Mouse (Mus musculus) embryonic facial prominence, embryonic 14.5 days (tissue): Measurements from ENCODE around the gene Zscan2. TPM values are rescaled to one million over a fixed set of nuclear protein-coding genes. Genes with fewer than 3 reads are reported as not detected.

Experiments used
- ATAC-seq: fragments of 200-750 bp; cut with Nextera tagmentation; 2 replicates; pipeline ENCODE4 v1.8.0; 2017; ENCODE audit warnings: low read depth, moderate number of reproducible peaks, moderate TSS enrichment
- DNase-seq: peaks from one replicate; pipeline ENCODE4 v3.0.0-alpha.2; 2015; ENCODE audit warnings: low spot score
- H3K27ac ChIP-seq: fragments of 300-500 bp; sonication (generic); replicated peaks from 2 replicates; pipeline ENCODE4 v1.5.1; 2014; ENCODE audit warnings: low read depth, mild to moderate bottlenecking, low read length, moderate library complexity
- H3K27me3 ChIP-seq: fragments of 300-500 bp; sonication (generic); replicated peaks from 2 replicates; pipeline ENCODE4 v1.6.1; 2014; ENCODE audit warnings: low read length; ENCODE audit not compliant: control insufficient read depth, insufficient read depth
- H3K36me3 ChIP-seq: fragments of 300-500 bp; sonication (generic); 2 replicates; pipeline ENCODE4 v1.6.1; 2014; ENCODE audit warnings: low read length, mixed read lengths; ENCODE audit not compliant: control insufficient read depth, insufficient read depth
- H3K4me1 ChIP-seq: fragments of 300-500 bp; sonication (generic); 2 replicates; pipeline ENCODE4 v1.6.1; 2014; ENCODE audit warnings: antibody characterized with exemption, low read length; ENCODE audit not compliant: control insufficient read depth, insufficient read depth
- H3K4me2 ChIP-seq: fragments of 300-500 bp; sonication (generic); 2 replicates; pipeline ENCODE4 v1.6.1; 2014; ENCODE audit warnings: low read depth, mild to moderate bottlenecking, low read length, moderate library complexity, mixed read lengths
- H3K4me3 ChIP-seq: fragments of 300-500 bp; sonication (generic); 2 replicates; pipeline ENCODE4 v1.5.1; 2014; ENCODE audit warnings: low read depth, mild to moderate bottlenecking, low read length
- H3K9ac ChIP-seq: fragments of 300-500 bp; sonication (generic); 2 replicates; pipeline ENCODE4 v1.6.1; 2014; ENCODE audit warnings: low read depth, mild to moderate bottlenecking, low read length, moderate library complexity, mixed read lengths
- H3K9me3 ChIP-seq: fragments of 300-500 bp; sonication (generic); 2 replicates; pipeline ENCODE4 v1.6.1; 2016; ENCODE audit warnings: low read length; ENCODE audit not compliant: control insufficient read depth
- WGBS: fragments of 180-500 bp; shearing (Covaris S2); extraction: QIAGEN DNeasy Blood & Tissue Kit; methylation state at CpG from one replicate; pipeline ENCODE4 v1.1.7; 2014; 5-methylcytosine and 5-hydroxymethylcytosine counted together
- polyA plus RNA-seq: library from polyadenylated mRNA; unstranded; fragments of >200 nt; fragmentation: Nextera tagmentation; extraction: Ambion mirVana; gene quantifications from 2 replicates; pipeline ENCODE4 v1.2.1, GENCODE M21; 2014

Zscan2 gene
- polyA plus RNA-seq, 1 experiment from 2014 or later = 1.8 TPM

DNA sequence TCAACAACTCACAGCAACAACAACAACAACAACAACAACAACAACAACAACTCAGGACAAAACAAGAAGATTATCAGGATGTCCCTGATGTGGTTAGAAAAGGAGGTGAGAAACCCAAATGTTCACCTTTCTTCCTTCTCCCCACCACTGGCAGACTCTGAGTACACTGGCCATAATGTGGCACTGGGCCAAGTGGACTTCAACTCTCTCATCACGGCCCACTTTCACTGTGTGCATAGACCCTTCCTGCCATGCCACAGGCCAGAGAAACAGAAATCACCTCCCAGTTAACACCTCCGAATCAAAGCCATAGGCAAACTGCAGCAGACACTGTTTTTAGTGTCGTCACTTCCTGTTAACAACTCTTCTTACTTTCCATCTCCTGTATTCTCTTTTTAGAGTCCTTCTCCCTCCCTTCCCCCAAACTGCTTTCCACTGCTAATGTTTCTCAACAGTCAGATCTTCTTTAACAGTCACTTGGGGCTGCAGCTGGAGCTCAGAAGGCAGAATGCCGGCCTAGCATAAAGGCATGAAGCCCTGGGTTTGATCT is 57.3 kb downstream of the Zscan2 start:
- Histone ChIP-seq H3K4me2 (no peak overlapping the region), H3K4me3 (no peak overlapping the region), H3K27ac (no peak overlapping the region), H3K4me1 (no peaks in the 10 kb centered on the region), H3K9ac (no peak overlapping the region), H3K27me3 (no peaks in the 10 kb centered on the region), H3K9me3 (no peaks in the 10 kb centered on the region), H3K36me3 (peaks cover 80% of the 10 kb centered on the region)
- ATAC-seq (no peak), DNase-seq (no peak)
- 82% methylated on average over 4 of the region's 4 CpGs for WGBS

GRCm38 (mm10) chr7:80918982-80919646 is 58.4 kb downstream of the Zscan2 start:
- no peak overlapping the region for H3K4me3 ChIP-seq
- no peaks in the 10 kb centered on the region for H3K4me1 ChIP-seq
- no peak overlapping the region for H3K4me2 ChIP-seq
- WGBS = 81% methylated on average over 8 of the region's 8 CpGs
- H3K27me3 ChIP-seq = no peaks in the 10 kb centered on the region
- no peaks in the 10 kb centered on the region for H3K9me3 ChIP-seq
- ATAC-seq = no peak
- H3K36me3 ChIP-seq = peaks cover 72% of the 10 kb centered on the region
- DNase-seq = no peak
- no peak overlapping the region for H3K27ac ChIP-seq
- H3K9ac ChIP-seq = no peak overlapping the region

DNA sequence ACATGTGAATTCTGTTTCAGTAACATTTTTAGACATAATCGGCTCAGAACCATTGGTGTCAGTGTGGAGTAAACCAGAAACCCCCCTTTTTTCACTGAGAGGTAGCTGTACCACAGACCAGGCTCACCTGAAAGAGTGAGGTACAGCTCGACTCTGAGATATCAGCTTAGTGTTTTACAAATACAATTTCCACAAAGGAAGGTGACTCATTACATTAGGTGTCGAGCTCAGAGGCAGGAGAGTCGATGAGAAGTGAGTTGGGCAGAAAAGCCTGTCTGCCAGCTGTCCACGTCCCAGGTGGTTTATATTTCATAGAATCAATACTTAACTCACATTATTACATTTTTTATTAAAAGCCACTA is 58.9 kb downstream of the Zscan2 start:
- H3K9ac ChIP-seq = no peak overlapping the region
- H3K27me3 ChIP-seq = no peaks in the 10 kb centered on the region
- H3K4me2 ChIP-seq = no peak overlapping the region
- H3K9me3 ChIP-seq = no peaks in the 10 kb centered on the region
- H3K36me3 ChIP-seq = peaks cover 72% of the 10 kb centered on the region
- no peak for ATAC-seq
- WGBS = 81% methylated on average over 5 of the region's 5 CpGs
- DNase-seq = no peak
- H3K4me1 ChIP-seq = no peaks in the 10 kb centered on the region
- H3K27ac ChIP-seq = no peak overlapping the region
- H3K4me3 ChIP-seq = no peak overlapping the region

DNA sequence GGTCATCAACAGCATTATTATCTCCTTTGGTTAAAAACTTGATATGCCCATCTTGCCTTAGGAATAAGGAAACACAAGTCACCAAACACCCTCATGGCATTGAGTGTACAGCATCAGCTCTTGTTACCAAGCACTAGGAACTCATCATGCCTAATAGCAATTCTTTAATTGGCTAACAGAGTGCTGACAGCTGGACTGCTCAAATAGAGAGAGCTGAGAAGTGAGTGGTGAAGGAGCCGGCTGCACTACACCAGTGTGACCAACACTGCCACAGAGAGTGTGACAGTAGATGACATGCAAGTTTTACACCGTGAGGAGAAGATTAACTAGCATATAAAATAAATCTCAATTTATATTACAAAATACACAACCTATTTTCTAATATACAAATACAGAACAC is 62.4 kb downstream of the Zscan2 start:
- ATAC-seq = no peak
- no peaks in the 10 kb centered on the region for H3K4me1 ChIP-seq
- no peak overlapping the region for H3K27ac ChIP-seq
- no peak overlapping the region for H3K4me3 ChIP-seq
- H3K9ac ChIP-seq = no peak overlapping the region
- no peaks in the 10 kb centered on the region for H3K9me3 ChIP-seq
- no peaks in the 10 kb centered on the region for H3K27me3 ChIP-seq
- WGBS = 90% methylated on average over 2 of the region's 2 CpGs
- DNase-seq = no peak
- no peak overlapping the region for H3K4me2 ChIP-seq
- peaks cover 69% of the 10 kb centered on the region for H3K36me3 ChIP-seq

Other genes with a start within 250 kb of the Zscan2 start
- gene Crtc3, start 172.0 kb upstream of the Zscan2 start, polyA plus RNA-seq = 21.6 and 22.9 TPM in 2 replicates
- 68.6 and 73.7 TPM in 2 replicates for gene Iqgap1, start 34.9 kb upstream of the Zscan2 start, polyA plus RNA-seq
- 20.9 and 25.8 TPM in 2 replicates for gene Wdr73, start 40.3 kb downstream of the Zscan2 start, polyA plus RNA-seq
- 7.7 and 9.0 TPM in 2 replicates for gene Nmb, start 44.2 kb downstream of the Zscan2 start, polyA plus RNA-seq
- gene Sec11a, start 86.9 kb downstream of the Zscan2 start, polyA plus RNA-seq = 194 and 218 TPM in 2 replicates
- gene Zfp592, start 132.8 kb downstream of the Zscan2 start, polyA plus RNA-seq = 15.0 and 17.0 TPM in 2 replicates
- gene Alpk3, start 196.7 kb downstream of the Zscan2 start, polyA plus RNA-seq = 6.0 and 7.9 TPM in 2 replicates